Mouse (Mus musculus) forelimb bud, embryonic 11.5 days (tissue): ENCODE results near the gene Cacng2.
A peak's percentile ranks its signal among the peaks of the same experiment; 100 is the strongest.

Experiments
- DNase-seq: peaks from one replicate; pipeline ENCODE4 v3.0.0-alpha.2; 2012; ENCODE audit warnings: low read depth, low spot score

Cacng2 gene

DNA sequence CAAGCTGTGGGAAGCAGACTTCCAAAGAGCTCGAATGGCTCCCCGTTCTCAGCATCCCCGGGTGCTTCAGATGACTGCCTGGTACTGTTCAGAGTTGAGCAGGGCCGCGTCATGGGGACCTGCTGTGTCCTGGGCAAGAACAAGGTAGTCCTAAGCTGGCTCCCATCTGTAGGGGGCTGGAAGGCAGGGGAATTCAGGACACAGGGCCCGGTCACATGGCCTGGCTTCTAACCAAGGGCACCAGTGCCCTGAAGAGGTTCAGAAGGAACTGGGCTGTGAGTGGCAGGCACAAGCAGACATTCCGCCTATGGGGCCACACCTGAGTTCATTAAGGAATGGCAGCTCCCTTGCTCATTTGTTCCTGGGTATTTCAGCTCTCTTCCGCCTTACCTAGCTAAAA, 37.7 kb downstream of the Cacng2 start:
- no peak for DNase-seq

DNA sequence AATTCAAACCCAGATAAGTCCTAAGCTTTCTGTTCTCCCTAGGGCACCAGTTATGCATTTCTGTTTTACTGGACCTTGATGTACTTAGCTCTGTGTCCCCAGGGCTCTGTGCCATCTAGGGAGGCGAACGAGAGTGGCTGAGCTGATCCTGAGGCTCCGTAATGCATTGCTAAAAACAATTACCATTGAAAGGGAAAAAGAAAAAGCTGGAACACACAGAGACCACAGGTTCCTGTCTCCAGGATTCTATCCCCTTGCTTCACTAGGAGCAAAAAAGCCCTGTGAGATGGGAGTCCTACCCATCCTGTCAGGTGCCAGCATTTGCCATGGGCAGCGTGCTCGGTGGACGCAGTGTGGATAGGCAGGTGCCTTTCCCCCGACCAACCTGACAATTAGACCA, 38.4 kb downstream of the Cacng2 start:
- DNase-seq: no peak

DNA sequence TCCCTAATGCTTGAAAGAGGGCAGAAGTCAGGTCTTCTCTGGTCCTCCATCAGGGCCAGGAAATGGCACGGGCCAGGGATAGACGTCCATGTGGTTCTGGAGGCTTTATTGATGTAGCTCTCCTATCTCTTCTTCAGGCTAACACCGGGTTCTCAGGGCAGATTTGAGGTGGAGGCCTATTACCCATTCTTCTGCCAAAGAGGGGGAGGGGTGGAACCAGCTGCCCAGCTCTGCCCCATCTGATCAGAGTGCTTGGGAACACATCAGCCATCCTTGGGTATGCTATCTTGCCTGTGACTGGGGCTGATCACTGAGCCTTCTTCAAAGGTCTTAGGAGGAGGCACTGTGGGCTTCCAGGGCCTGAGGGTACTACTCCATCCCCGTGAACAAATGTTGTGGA, 39.5 kb downstream of the Cacng2 start:
- DNase-seq: no peak

DNA sequence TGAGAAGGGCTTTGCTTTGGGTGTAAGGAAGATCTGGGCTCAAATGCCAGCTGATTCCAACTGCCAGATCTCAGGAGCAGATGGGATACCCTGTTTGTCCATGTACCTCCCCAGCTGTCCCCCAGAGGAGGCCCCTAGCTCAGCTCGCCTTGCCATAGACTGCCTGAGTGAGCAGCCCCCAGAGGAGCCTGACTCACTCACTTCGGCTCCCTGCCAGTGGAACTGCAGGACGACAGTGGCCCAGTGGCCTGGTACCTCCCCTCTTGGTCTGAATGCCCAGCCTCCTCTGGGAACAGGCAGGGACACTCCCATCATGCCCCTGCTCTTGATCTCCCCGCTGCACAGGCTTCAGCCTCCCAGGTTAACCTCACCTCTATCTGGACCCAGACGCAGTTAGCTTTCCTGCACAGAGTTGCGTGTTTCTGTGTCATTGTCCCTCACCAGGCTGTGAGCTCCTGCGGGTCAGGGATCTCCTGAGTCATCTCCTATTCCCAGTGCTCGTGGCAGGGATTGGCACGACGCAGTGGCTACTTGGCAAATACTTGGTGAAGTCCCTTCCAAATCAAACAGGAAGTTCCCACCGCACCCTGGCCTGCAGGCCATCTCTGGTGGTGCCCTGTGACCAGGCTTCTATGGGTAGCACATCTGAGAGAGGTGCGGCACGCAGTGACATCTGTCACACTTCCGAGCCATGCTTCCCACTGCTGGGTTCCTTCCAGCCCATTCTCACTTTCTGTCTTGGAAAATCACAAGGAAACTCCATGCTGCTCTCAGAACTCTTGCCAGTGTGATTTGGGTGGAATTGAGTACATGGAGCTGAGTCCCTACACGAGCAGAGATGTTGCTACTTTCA, 40.8 kb downstream of the Cacng2 start:
- no peak for DNase-seq

DNA sequence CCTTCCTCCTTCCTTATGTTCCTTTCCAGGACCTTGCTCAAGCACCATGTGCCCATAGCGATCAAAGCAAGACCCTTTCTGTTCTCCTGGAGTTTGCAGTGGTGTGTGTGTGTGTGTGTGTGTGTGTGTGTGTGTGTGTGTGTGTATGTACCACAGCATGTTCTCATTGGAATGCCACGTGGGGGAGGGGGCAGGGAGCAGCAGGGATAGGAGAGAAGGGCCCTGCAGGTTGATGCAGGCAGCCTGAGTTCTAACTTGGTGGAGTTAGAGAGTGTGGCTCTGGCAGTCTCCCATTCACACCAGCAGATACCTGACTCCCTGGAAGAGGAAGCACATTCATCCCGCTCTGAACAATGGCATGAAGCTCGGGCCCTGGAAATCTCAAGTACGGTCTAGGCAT, 41.6 kb downstream of the Cacng2 start:
- no peak for DNase-seq

DNA sequence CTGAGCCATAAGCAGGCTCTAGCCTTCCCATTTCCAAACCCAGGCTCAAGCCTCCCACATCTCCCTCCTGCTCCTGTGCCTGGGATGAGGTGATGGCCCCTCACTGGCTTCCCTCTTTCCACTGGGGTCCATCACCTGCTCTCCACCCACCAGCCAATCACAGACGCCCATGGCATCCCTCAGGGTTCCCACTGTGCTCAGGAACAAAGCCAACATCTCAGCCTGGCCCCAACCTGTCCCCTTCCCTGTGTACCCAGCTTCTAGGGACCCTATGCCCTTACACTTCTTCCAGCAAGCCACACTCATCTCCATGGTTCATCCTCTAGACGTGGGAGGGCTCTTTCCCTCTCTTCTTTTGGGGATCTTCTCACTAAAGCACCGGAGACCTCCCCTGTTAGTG, 43.9 kb downstream of the Cacng2 start:
- DNase-seq: no peak

DNA sequence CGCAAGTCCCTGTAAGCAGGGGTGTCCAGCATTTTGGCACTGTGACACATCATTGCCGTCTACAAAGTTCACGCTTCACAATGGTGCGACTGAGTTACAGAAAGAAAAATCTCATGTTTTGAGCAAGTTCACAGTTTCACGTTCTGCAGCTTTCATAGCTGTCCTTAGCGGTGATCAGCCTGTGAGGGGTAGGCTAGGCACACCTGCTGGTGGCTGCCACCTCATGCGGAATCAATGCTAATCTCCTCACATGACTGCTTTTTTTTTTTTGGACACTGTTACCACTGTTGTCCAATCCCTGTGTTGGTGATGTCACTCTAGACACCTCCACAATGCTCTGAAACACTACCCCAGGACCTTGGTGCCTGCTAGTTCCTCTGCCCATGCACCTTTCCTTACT, 46.7 kb downstream of the Cacng2 start:
- no peak for DNase-seq

DNA sequence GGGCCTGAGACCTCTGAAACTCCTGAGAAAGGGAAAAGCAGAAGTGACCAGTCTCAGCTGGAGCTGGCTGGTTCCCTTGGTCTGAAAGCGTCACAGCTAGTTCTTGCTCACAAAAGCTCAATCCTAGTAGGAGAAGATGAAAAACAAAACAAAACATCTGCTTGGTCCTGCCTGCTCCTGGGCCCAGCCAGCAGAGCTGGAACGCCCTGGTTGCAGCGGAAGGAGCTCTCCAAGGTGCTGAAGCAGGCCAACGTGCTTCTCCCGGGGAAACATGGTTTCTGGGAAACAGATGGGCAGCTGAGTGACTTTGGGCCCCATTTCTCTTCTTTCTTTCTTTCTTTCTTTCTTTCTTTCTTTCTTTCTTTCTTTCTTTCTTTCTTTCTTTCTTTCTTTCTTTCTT, 53.4 kb downstream of the Cacng2 start:
- peak; percentile 83 for DNase-seq

DNA sequence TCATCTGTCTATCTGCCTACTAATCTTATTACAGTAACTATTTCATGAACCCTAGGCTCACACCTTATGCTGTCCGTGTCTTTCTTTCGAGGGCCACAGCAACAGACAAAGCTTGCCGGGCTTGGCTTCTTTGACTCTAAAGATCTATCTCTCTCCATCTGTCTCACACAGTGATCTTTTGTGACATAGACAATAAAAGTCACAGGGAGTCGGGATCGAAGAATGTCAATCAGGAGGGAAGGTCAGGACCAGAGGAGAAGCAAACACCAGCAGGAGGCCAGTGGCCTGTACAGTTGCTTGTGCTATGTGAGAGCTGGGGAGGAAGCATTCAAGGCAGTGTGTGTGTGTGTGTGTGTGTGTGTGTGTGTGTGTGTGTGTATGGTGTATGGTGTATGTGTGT, 54.3 kb downstream of the Cacng2 start:
- no peak for DNase-seq

DNA sequence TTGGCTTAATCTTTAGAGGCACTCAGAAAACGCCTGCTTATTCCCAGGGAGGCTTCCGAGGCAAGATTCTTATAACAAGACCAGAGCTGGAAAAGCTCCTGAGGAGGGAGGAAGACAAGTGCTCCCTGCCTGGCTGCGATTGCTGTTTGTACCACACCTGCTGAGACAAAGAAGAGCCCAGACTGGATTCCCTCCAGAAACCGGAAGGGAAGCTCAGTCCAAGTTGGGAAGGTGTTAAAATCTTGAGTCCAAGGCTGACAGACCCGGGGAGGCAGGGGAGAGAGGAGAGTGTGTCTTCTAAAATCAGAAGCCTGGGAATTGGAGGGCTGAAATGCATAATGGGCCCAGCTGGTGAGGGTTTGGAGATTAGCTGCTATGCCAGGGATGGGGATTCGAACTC, 55.5 kb downstream of the Cacng2 start:
- no peak for DNase-seq

DNA sequence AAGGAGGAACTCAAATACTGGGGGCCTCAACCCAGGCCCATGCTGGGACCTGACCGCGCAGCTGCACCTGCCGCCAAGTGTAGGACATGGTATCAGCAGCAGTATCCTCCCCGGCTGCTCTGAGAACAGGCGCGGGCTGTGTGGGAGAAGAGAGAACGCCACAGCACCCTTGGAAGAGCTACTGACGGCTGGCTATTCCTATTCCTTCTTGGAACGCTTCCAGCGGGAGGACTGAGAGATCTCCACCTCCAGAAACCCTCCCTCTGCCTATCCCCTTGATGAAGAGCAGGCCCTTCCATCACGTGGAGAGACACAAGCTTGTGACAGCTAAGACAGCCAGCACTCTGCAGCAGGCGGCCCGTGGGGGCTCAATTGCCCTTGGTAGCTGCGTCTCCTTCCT, 57.4 kb downstream of the Cacng2 start:
- DNase-seq: no peak

DNA sequence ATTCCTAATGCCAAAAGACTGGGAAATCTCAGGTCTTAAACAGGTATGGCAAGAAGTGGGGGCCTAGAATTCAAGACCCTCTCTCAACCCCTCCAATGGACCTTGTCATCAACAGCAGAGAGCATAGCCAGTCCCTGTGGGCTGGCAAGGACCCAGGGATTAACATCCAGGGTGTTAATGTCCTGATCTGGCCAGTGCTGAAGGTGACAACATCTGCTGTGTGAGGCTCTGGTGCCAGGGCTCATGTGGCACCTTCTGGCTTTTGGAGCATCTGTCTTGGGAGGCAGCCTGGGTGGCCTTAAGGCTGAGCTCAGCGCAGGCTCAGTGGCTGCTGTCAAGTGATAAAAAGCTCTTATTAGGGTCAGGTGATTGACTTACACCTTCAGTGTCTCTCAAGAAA, 62.9 kb downstream of the Cacng2 start:
- no peak for DNase-seq

DNA sequence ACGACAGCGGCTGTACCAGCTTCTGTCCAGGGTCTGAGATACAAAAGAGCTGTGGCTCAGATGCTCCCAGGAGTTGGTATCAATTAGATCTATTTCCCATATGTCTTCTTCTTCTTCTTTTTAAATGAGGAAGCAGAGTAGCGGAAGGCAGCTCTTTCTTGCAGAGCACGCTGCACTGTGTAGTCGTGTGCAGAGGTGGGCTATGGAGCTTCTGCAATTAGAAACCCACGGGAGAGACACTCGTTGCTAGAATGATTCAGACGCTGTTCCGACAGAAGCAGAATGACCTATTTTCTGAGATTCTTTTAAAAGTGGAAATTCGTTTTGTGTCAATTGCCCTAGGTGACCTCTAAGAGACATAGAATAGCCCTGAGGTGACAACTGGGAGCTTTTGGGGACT, 69.1 kb downstream of the Cacng2 start:
- DNase-seq: no peak

DNA sequence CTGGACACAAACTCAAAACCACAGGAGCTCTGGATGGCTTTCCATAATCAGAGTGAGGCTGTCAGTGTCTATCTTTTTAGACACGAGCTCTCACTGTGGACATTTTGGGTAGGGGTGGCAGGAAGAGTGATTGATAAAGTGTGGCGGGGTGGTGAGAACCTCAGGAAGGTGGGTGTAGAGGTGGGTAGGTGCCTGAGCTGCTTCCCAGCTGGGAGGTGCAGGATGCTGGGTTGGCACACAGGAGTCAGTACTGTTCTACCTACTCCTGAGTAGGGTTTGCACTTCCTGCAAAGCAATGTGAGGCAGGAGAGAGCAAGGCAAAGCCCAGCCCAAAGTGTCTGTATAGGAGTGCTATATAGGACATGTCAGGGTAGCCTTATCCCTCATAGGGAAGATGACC, 69.9 kb downstream of the Cacng2 start:
- no peak for DNase-seq

DNA sequence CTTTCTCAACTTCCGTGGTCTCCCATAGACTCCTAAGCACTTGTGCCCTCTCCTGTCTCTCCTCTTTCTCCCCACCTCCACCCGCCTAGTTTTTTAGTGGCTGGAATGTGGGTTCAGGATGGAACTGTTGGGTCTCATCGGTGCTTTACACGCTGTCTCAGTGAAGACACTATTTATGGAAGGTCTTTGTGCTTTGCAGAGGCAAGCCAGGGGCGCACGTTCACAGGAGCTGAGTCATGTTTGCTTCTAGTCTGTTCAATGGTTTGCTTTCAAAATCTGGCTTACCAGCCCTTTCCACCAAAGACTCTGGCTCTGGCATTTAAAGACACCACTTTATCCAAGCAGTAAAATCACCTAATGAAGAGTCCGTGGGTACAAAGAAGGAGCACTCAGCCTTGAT, 74.0 kb downstream of the Cacng2 start:
- no peak for DNase-seq

DNA sequence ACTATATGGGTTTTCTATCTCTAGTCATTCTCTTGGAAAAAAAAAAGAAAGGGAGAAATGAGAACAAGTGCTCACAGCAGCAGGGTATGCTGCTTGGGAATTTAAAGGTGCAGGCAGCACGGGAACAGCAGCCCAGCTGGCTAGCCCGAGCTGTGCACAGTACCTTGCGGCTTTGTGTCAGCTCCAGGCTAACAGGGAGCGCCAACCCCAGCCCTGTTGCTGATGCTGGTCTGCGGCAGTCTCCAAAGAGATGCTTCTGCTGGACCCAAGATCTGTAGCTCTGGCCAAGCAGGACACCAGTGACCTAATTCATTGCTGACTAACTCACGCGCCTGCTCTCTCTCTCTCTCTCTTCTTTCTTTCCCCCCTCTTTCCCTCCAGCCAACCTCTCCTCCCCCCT, 74.5 kb downstream of the Cacng2 start:
- DNase-seq: no peak

DNA sequence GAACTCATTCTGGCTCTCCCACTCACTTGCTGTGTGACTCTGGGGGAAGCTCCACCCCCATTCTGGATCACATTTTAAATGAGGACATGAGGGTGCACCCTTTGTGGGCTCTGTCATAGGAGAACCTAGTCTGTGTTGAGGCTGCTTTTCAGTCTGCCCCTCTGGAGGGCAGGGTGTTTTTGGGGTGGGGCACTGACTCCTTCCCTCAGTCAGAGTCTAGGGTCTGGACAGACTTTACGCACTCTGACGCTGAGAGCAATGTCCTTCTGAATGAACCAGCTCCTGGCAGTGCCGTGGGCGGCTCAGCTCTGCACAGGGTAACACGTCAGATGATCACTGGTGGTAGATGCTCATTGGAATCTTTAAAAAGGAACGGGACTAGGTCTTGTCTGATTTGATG, 75.0 kb downstream of the Cacng2 start:
- no peak for DNase-seq

DNA sequence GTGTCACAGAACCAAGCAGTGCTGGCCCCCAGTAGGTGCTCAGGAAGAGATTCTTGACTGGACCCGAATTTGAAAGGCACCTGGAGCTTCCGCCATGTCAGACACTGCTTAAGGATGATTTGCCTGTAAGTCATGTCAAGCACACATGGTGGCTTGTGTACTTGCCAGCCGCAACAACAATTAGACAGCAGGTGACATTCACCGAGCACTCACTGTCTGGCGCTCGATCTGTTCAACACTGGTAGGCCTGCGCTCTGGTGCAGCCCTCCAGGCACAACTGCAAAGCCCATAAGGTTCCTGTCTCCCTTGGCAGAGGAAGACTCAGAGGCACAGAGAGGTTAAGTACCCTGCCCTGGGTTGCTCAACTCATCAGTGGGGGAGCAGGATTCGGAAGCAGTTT, 77.1 kb downstream of the Cacng2 start:
- no peak for DNase-seq

DNA sequence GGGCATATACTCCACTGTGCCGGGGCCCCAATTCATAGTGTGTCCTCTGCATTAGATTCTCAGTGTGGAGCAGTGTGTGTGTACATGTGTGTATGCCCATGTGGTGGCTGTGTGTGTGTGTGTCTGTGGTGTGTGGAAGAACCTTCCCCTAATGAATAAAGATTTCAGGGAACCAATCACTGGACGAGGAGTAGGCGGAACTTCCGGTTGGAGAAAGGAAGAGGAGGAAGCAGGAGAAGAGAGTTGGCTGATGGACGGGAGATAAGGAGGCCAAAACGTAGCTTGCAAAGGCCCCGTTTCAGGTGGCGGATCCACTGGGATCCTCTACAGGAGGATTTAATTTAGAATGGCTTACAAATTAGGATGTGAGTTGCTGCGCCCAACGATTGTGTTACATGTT, 82.2 kb downstream of the Cacng2 start:
- no peak for DNase-seq

DNA sequence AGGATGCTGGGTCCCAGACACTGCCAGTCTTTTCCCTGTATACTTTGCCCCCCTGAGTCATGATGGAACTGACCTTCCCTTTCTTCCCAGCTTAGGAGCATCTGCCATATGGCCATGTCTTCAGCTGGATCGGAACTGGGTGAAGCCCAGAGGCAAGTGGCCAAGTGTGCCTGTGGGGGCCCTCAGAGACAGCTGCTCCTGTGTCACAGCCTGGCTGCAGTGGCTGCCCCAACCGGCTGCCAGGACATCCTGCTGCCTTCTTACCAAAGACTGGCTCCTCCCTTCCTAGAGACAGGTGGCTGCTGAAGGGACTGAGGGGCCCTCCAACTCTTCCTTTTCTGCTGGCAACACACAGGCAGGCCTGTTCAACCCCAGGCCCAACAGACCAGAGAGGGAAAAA, 83.2 kb downstream of the Cacng2 start:
- no peak for DNase-seq

DNA sequence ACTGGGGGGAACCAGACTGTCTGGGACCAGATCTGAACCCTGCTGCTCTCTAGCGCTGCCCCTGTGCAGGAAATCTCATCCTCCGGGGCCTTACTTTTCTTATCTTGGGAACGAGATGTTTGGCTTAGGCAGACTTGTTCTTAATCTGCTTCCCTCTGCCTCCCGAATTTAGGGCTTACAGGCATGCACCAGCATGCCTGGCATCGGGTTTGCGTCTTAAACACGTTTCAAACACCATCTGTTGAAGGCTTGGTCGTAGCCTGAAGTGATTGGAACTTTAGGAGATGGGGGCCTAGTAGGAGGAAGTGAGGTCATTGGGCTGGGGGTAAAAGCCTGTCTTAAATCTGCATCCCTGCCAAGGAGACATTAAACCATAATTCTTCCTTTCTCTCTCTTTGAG, 89.9 kb downstream of the Cacng2 start:
- no peak for DNase-seq

DNA sequence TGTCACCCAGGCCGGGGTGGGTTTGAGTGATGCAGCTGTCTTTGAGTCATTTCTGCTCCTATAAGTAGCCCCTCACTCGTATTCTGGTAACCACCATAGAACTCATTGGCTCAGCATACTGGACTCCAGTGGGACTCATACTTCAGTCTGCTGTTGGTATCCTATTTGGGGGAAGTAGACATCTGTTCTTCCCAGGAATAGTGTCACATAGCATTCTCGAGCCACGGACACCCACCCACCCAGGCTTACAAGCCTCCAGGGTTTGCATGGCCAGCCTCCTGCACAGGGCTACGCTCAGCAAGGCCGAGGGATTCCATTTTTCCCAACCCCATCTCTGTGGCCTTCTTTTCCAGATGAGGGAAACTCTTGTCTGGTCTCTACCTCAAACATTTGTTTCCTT, 93.3 kb downstream of the Cacng2 start:
- DNase-seq: no peak

DNA sequence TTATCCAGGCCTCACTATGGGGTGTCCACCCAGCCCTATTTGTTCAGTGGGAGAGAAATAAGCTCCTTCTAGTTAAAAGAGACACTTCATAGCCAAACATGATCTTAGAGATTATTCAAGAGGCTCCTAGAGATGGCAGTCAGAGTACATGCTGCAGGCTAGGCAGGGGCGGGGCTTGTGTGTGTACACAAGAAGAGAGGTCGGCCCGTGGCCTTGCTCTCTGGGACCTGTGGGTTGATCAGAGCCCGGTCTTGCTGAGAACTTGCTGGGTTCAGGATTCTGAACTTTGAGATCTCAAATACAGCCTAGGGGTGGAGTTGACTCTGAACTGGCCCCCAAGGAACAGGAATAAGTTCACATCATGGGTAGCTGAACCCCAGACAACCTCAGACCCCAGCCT, 95.6 kb downstream of the Cacng2 start:
- no peak for DNase-seq

DNA sequence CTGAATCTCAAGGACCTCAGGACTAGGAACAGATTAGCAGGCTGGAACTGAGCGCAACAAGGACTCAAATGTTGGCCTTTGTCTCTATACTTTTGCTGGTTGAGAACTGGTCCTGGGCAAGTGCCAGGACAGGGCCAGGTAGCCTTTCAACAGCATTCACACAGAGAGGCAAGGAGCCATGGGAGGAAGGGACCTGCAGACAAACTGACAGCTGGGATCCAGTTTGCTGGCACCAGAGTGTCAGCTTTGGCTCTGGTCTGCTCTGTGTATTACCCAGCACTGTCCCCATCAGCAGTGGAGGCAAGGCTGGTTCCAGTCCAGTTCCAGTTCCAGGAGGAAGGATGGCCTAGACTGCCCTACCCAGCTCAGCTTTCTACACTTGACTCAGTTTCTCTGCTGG, 105.8 kb downstream of the Cacng2 start:
- DNase-seq: no peak
